Mouse (Mus musculus) kidney, adult 2 months (tissue): Measurements from ENCODE around the gene Hmcn1.

ENCODE experiments used
- CTCF ChIP-seq: fragments of 200-500 bp; conservative IDR thresholded peaks from 2 replicates; pipeline ENCODE4 v1.5.1; 2011; ENCODE audit warnings: low read depth, mild to moderate bottlenecking, control low read depth, low read length, moderate library complexity, mixed read lengths; ENCODE audit not compliant: insufficient read depth, insufficient read length
- POLR2A ChIP-seq: fragments of 200-500 bp; IDR thresholded peaks from one replicate; pipeline ENCODE4 v1.6.1; 2011; ENCODE audit warnings: low read depth, low read length, control low read depth

DNA sequence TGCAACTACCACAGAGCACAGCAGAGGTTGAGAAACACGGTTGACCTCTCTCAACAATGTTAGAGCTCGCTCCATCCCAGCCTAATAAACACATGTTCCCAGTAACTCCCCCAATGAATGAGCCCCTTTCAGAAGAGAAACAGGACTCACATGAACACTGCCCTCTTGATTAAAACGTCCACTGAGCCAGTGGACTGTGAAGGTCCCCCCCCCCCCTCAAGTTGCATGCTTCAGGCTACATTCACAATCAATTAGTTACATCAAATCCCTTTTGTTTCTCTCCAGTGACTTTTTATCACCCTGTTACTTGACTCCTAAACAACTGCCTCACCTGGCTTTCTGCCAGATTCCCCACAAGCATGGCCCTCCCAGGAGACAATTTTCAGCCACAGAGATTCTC lies 43.2 kb downstream of the Hmcn1 start:
- TF ChIP-seq POLR2A (no peak), CTCF (no peak)
